Mouse (Mus musculus) frontal cortex, postnatal 36 days (tissue): ENCODE measurements around the gene Timm29.

Source experiments
- DNase-seq, 2 experiments: peaks; one replicate each; pipeline ENCODE4 v3.0.0; 2022; ENCODE audit warnings: low spot score in 2 of 2

The Timm29 gene

GRCm38 (mm10) chr9:21592703-21593121 is at the start of gene Timm29, which contains the start of gene Yipf2:
Timm29 (plus strand) TSS chr9:21592722.
Yipf2 (minus strand) TSS chr9:21592828.
- peak; percentile 95 to 97 for DNase-seq

DNA sequence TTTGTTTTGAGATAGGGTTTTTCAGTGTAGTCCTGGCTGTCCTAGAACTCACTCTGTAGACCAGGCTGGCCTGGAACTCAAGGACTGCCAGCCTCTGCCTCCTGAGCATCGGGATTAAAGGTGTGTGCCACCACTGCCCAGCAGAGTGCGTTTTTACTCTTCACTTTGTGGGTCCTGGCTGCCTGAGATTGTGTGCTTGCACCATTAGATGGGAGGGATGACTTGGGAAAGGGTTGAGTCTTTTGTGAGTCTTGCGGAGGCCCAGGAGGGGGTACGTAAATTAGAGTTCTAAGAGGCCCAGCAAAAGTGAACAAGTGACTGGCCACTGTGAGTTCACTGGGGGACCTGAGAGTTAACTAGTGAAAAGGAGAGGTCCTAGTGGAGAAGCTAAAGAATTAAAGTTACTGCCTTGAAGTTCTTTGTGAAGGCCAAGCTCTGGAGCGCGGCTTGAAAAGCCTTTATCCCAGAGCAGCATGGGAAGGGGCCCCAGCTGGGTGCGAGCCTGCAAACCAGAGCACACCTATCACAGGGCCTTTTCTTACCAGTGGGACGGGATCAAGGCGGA is 47.1 kb upstream of the Timm29 start:
- DNase-seq: no peak

GRCm38 (mm10) chr9:21545916-21546788 is 46.4 kb upstream of the Timm29 start:
- peak; percentile 99 for DNase-seq

DNA sequence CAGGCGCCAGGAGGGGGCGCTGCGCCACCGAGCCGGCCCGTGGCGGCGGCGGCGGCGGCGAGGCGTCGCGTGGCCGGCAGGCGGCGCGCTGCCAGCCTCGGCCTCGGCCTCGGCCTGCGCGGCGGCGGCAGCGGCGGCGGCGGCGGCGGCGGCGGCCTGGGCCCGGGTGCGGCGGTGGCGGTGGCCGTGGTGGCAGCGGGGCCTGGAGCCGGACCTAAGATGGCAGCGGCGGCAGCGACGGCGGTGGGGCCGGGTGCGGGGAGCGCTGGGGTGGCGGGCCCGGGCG is 45.8 kb upstream of the Timm29 start, which contains the start of gene Carm1:
TSS of gene Carm1 (plus strand) at position 106 of the 286 bp plus-strand sequence.
- DNase-seq: peak in 1 of 2 experiments; percentile 54

GRCm38 (mm10) chr9:21547075-21547941 is 45.2 kb upstream of the Timm29 start:
- peak; percentile 37 to 57 for DNase-seq

- no peak for DNase-seq
These were observed 41.5 kb upstream of the Timm29 start for GRCm38 (mm10) chr9:21551049-21551448.

- DNase-seq: no peak
These were observed 38.8 kb upstream of the Timm29 start for GRCm38 (mm10) chr9:21553607-21554273.

- no peak for DNase-seq
These were observed 37.3 kb upstream of the Timm29 start for GRCm38 (mm10) chr9:21555198-21555742.

DNA sequence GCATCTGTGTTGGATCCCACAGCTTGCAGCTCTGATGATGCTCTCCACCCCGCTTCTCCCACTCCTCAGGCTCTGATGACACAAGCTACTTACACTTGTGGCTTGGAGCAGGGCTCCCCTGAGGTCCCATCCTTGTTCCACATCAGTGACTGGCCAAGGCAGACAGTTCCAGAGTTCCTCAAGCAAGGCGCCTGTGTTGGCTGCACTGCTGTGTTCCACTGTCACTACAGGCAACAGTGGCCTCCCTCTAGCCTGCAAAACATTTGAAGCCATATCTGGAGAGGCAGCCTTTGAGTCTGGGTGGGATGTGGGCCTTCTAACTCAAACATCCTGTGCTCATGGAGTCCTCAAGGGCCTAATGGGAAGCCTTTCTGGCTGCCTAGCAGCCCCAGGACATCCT is 35.5 kb upstream of the Timm29 start:
- no peak for DNase-seq

GRCm38 (mm10) chr9:21557556-21557955 is 35.0 kb upstream of the Timm29 start:
- DNase-seq: no peak

GRCm38 (mm10) chr9:21558366-21558765 is 34.2 kb upstream of the Timm29 start:
- no peak for DNase-seq

DNA sequence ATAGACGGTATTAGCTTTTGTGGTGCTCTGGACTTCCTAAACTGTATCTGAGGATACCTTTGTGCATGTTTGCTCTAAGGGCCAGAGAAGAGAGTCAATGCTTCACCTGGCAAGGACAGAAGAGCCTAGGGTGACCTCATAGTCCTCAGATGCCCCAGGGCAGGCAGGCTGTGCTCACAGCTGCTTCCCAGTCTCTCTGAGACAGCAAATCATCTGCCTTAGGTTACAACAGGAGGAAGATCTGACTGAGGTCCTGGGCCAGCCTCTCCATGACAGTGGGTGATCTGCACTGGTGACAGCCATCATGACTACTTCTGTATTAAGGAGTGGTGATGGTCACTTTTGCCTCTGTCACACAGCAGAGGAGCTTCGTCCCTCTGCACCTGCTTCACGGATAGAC is 33.4 kb upstream of the Timm29 start:
- DNase-seq: no peak

GRCm38 (mm10) chr9:21564420-21564819 is 28.1 kb upstream of the Timm29 start:
- no peak for DNase-seq

DNA sequence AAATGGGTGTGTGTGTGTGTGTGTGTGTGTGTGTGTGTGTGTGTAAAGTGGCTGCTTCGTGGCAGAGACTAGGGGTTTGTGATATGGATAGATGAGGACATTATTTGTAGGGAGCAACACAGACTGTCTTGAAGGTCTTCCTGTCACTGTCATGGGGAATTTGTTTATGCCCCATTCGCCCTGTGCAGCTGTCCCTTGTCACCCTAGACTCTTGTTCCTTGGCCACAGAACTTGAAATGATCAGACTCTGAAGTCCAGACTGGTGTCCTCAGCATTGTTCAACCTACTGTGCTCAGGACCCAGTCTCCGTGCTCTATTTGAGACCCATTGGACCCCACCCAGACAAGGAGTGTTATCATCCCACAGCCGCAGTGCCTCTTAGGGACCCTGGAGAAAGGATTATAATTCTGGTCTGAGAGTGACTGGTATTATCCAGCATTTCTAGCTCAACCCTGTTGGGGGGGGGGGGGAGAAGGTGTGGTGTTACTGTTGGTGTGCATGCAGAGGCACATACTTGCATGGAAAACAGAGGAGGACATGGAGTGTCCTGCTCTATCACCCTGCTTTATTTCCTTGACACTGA is 27.4 kb upstream of the Timm29 start:
- no peak for DNase-seq

GRCm38 (mm10) chr9:21566538-21566937 is 26.0 kb upstream of the Timm29 start:
- DNase-seq: no peak

DNA sequence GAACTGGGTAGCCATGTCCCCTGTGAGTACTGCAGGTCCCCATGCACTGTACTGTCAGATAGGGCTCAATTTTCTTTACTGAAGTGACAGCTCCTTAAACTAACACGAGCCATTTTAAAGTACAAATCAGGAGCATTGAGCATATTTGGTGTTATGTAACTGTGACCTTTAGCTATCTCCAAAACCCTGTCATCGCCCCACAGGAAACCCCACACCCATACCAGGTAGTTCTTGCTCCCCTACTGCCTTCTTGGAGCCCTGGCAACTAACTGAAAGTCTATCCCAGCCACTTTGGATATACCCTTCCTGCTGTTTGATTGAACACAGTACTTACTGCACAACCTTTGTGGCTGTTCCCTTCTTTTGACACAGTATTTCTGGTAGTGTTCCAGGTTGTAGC is 25.5 kb upstream of the Timm29 start:
- DNase-seq: no peak

GRCm38 (mm10) chr9:21568657-21569255 is 23.8 kb upstream of the Timm29 start:
- no peak for DNase-seq

- no peak for DNase-seq
These were observed 18.3 kb upstream of the Timm29 start for GRCm38 (mm10) chr9:21574012-21574801.

DNA sequence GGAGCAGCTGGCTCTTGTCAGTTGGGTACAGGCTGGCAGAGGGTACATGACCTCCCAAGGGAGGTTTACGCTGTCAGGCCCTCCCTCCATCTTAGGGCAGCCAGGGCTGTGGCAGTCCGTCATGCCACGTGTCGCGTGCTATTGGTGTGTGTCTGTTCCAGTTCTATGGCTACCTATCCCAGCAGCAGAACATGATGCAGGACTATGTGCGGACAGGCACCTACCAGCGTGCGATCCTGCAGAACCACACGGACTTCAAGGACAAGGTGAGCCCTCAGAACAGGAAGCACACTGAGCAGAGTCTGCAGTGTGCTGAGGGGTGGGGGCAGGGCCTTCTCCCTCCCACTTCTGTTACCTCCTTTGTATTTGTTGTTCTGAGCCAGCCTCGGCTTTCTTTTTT is 17.3 kb upstream of the Timm29 start:
- DNase-seq: no peak

DNA sequence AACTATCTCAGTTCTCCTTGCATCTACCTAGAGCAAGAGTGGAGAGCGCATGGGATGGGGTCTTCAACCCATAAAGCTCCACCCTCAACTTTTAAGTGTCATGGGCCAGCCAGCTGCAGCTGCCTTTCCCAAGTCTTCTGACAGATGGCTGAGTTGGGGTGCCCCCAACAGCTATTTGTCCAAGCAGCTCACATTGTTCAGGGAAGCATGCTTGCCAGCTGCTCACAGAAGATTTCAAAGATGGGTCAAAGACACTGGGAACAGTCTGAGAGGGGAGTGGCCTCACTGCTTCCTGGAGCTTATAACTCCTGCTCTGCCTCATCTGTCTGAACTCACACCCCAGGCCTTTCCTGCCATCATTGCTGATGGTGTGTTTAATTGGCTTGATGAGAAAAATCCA is 16.2 kb upstream of the Timm29 start:
- no peak for DNase-seq
